In genomic region chr5:23850345-23851159, GRCm38 (mm10) we compare ENCODE assay signal across 8 mouse cellular contexts. TPM values are rescaled to one million over a fixed set of nuclear protein-coding genes. Genes with fewer than 3 reads are reported as not detected.
A peak's percentile ranks its signal among the peaks of the same experiment; 100 is the strongest.
DNase-seq lines count a peak whose midpoint lies in the region; ATAC-seq lines count a peak whose summit lies in the region.

No protein-coding gene starts in this region.

- ATAC-seq in hindbrain, embryonic 15.5 days (ENCODE audit: low FRiP score, low read depth) = peak; percentile 96

- H3K27me3 ChIP-seq in hindbrain, embryonic 15.5 days = no peaks in the 10 kb centered on the region

- peaks cover 30% of the 10 kb centered on the region for H3K36me3 ChIP-seq in hindbrain, embryonic 15.5 days

- H3K4me2 ChIP-seq in hindbrain, embryonic 15.5 days = peak overlapping the region; percentile 92

- under 1% methylated on average over 61 of the region's 61 CpGs for WGBS in hindbrain, embryonic 15.5 days

- peak overlapping the region; percentile 93 for H3K4me3 ChIP-seq in hindbrain, embryonic 15.5 days

- peak overlapping the region; percentile 81 for H3K27ac ChIP-seq in hindbrain, embryonic 15.5 days (replicated peaks)

- peak overlapping the region; percentile 63 for H3K9ac ChIP-seq in hindbrain, embryonic 15.5 days

- H3K9me3 ChIP-seq in hindbrain, embryonic 15.5 days = no peaks in the 10 kb centered on the region

- H3K4me1 ChIP-seq in hindbrain, embryonic 15.5 days (replicated peaks) = peaks cover 19% of the 10 kb centered on the region

- DNase-seq in R1 (ENCODE audit: low read depth, low spot score) = peak; percentile 90
- peak; percentile 91 to 93 for DNase-seq in cerebellum, postnatal 36 days
- peak; percentile 84 to 86 for DNase-seq in frontal cortex, postnatal 36 days (ENCODE audit: low spot score in 2 of 2)
- DNase-seq in left cerebral cortex, adult 11 months (ENCODE audit: low spot score) = peak; percentile 67
- DNase-seq in lung, postnatal 36 days = peak; percentile 95
- DNase-seq in retina, embryonic 14.5 days (ENCODE audit: low spot score) = peak; percentile 90
- peak; percentile 91 to 94 for DNase-seq in thymus, postnatal 36 days

RNA-seq across cellular contexts. Expression of gene Tomm7, which starts 6.6 kb away (rescaled TPM):
- 81.3 and 95.6 TPM in 2 replicates for polyA plus RNA-seq in hindbrain, embryonic 15.5 days (2015; fragmentation: Nextera tagmentation; extraction: Ambion mirVana)

Comparison
In these comparisons a context has a peak if more than half of its experiments do, and no peak if none do; other contexts are left out.
1. Peak in every context shown above with its lines: DNase-seq, ATAC-seq, H3K4me3 ChIP-seq and H3K27ac ChIP-seq.